Mouse (Mus musculus) large intestine, adult 2 months (tissue): ENCODE measurements around the gene Agap1. TPM values are rescaled to one million over a fixed set of nuclear protein-coding genes. Genes with fewer than 3 reads are reported as not detected.

Source experiments
- DNase-seq: peaks from one replicate; pipeline ENCODE4 v3.0.0-alpha.2; 2012; ENCODE audit warnings: low read depth, low spot score
- WGBS: fragments of 180-500 bp; shearing (Covaris S2); methylation state at CpG from one replicate; pipeline ENCODE4 v1.1.7; 2018; 5-methylcytosine and 5-hydroxymethylcytosine counted together
- polyA plus RNA-seq: library from polyadenylated mRNA; depleted of rRNA; stranded (reverse); fragments of >200 nt; gene quantifications from 2 replicates; pipeline ENCODE4 v1.2.3, GENCODE M21; 2012

Gene Agap1
- polyA plus RNA-seq, 1 experiment = 12.4 TPM

DNA sequence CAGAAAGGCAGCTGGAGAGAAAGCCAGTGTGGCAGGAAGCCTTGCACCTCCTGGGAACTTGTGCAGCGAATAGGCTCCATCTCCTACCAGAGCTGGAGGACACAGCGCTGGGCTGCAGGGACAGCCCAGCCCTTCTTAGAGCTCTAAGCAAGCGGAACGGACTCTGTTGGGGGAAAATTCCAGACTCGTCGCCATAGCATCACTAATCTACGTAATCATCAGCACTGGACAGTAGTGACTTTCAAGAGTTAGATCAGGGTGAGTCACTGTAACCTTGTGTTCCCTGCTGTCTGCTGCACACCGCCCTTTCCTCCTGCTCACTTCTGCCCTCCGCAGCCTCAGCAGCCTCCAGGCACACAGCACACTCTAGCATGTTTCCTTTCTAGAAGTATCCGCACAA is 234.3 kb downstream of the Agap1 start:
- WGBS = 86% methylated on average over 10 of the region's 10 CpGs

DNA sequence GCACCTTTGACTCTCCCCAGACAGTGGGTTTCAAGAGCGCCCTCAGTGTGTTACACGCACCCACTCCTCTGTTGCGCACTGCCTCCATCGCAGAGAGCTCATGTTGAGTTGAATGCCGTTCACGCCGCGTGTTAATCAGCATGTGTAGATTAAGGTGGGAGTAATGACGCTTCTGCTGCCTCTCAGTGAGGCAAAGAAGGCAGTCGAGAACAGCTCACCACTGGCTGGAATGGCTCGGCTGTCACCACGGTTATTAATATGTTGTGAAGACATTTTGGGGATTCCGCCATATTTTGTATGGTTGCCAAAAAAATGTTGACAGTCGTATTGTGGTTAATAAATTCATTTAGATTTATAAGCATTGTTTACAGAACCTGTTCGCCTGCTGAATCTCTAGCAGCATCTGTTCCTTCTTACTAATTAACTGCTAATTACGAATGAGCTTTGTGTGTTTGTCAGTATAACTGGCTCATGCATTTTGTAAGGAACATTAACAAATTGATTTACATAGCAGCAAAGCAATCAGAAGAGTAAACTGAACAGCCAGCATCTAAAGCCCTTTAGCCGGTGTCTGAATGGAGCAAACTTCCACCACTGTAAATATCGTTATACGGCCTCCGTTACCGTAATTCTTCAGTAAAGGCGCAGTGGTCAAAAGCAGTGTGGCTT is 235.1 kb downstream of the Agap1 start:
- DNase-seq = no peak
- 87% methylated on average over 22 of the region's 22 CpGs for WGBS

More for the DNA sequence above, 234.3 kb downstream of the Agap1 start:
- DNase-seq = no peak

DNA sequence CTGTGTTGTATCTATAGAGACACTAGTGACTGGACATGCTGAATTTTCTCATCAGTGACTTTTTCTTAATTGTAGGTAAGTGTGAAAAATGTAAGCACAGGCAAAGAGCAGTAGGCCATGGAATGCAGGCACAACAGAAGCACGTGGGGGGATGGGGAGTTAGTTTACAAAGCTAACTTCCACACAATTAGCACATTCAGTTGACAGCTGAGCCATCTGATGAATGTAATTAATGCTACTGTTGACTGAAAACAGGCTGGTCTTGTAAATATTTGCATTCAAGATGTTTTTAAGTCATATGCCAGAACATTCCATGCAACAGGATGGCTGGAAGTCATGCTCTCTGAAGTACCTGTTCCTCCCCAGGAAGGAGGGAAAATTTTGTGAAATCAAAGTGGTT is 236.5 kb downstream of the Agap1 start:
- WGBS = 46% methylated on average over 1 of the region's 1 CpGs
- DNase-seq = no peak

DNA sequence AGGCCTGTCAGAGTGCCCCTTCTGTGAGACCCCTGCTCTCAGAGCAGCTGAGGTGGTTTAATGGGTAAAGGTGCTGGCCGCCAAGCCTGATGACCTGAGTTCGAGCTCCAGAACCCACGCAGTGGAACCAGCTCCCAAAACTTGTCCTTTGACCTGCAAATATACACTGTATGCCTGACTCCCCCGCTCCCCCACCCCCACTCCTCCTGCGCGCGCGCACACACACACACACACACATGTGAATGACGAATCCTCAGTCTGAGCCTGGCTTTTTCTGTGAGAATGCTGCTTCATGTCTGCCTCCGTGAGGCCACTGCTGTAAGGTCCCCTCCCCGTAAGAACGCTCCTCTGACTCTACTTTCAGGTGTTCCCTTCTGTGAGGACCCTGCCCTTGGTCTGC is 237.8 kb downstream of the Agap1 start:
- WGBS = 93% methylated on average over 12 of the region's 12 CpGs
- no peak for DNase-seq

DNA sequence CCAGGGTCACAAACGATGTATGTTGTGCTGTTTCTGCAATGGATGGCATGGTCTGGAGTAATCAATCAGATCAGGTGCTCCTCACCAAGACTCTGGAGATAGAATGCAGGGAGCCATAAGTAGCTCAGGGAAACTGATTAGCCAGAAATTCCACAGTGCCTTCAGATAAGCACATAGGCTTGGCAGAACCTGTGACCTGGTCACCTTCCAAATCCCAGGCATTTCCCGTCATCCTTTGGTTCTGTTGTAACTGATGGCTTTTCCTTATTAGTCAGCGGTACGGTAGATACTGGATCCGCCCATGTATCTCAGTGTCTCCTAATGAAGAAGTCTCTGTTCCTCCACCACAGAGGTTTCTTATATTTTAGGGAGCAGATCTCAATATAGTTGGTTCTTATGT is 240.3 kb downstream of the Agap1 start:
- no peak for DNase-seq
- WGBS = 90% methylated on average over 5 of the region's 5 CpGs

DNA sequence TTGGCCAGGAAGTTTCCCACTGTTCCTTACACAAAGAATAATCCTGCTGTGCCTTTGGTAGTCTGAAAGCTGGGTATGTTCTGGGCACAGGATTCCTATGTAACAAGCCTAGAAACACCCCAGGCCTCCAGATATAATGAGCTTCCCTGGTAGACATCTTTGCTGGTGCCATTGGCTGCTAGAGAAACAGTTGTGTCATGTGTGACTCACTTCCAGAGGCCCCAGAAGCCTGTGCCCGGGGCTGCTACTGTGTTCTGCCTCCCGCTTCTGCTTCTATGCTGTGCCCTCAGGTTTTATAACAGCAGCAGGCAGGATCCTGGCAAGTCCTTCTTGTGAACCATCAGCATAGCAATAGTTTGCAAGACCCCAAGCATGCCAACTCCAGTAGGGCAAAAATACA is 242.6 kb downstream of the Agap1 start:
- DNase-seq = no peak
- 85% methylated on average over 2 of the region's 2 CpGs for WGBS

DNA sequence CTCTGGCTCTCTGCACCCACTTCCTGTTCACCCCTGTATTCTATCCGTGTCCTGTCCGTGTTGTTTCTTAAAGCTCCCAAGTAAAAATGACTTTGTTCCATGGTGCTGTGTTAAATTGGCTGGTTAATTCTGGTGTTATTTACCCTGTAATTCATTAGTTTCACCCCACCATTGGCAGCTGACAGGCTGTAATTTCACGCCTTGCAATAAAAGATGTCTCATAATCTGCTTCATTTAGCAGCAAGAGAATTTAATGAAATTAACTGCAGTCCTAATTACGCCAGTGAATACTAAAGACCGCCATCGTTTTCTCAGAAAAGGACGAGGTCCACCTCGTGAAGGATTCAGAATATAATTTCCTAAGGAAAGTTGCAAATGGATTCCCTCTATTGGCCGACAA is 245.6 kb downstream of the Agap1 start:
- no peak for DNase-seq
- WGBS = 88% methylated on average over 9 of the region's 9 CpGs

DNA sequence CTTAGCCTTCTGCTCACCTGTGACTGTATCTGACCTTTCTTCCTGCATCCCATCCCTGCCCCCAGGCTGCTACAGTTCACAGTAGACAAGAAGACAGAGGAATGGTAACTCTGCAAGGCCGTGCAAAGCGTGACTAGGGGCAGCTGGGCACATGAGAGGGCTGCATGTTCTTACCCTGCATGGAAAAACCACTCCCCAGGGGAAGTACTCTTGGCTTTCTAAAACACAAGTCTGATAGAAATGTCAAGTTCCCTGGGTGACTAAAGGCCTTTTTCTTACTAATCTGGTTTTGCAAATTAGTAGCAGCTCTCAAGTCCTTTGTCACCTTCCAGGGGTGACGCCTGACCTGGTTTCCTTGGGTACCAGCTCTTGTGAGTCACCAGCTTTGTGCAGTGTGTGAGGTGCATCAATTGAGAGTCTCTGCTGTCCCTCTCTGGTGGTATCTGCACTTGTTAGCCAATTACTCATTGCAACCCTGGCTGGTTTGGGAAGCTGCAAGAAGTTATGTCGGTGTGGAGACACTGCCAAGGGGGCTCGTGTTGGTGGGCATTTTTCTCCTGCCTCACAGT is 246.6 kb downstream of the Agap1 start:
- WGBS = 95% methylated on average over 5 of the region's 5 CpGs
- no peak for DNase-seq

DNA sequence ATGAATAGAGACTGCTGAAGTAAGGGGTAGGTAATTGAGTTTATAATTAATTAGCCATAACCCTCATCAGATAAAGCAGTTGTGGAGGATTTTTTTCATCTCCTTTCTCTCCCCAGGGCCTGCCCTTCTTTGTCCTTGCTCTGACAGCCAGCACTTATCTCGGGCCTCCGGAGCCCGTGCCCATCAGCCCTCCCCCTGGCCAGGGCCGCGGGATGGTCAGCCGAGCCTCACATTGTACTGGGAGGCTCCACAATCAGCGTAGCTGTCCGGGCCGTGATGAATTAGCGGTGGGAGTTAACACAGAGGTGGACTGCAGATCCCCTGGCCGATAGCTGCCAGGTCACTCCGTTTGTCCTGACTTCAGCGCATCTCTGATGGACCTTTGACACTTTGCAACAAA is 248.7 kb downstream of the Agap1 start:
- 70% methylated on average over 13 of the region's 13 CpGs for WGBS

DNA sequence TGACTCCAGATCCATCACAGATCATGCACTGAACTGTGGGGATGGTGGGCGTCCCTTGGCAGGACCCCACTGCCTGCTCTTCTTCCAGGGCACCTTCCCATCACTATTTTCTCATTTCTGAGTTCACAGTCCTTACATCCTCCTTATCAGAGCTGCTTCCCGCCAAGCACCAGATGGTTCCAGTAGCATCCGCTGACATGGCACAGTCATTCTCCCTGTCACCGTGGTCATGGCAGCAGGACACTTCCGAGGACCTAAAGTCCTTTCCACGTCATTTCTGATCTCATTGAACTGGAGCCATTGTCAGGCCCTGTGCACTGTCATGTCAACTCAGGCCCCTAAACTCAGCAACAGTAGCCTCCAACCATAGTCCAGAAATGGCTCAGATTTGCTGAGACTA is 251.1 kb downstream of the Agap1 start:
- 96% methylated on average over 6 of the region's 6 CpGs for WGBS
- no peak for DNase-seq

More for the DNA sequence above, 248.7 kb downstream of the Agap1 start:
- no peak for DNase-seq

DNA sequence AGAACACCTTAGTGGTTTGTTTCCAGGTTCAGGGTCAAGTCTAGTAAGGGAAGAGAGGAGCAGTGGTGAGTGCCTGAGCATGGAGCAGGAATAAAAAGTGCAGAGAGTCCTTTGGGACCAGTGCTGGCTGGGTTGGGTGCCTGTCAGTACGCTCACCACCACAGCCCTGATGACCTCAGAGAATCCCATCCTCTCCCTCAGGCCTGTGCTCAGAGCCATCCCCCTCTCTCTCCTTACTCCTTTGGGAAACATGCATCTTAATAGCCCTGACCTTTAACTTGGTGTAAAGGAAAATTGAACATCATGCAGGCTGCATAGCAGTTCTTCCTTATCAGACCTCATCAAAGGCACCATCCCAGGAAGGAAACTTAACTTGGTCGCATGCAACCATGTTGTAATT is 252.3 kb downstream of the Agap1 start:
- 86% methylated on average over 2 of the region's 2 CpGs for WGBS
- DNase-seq = no peak

DNA sequence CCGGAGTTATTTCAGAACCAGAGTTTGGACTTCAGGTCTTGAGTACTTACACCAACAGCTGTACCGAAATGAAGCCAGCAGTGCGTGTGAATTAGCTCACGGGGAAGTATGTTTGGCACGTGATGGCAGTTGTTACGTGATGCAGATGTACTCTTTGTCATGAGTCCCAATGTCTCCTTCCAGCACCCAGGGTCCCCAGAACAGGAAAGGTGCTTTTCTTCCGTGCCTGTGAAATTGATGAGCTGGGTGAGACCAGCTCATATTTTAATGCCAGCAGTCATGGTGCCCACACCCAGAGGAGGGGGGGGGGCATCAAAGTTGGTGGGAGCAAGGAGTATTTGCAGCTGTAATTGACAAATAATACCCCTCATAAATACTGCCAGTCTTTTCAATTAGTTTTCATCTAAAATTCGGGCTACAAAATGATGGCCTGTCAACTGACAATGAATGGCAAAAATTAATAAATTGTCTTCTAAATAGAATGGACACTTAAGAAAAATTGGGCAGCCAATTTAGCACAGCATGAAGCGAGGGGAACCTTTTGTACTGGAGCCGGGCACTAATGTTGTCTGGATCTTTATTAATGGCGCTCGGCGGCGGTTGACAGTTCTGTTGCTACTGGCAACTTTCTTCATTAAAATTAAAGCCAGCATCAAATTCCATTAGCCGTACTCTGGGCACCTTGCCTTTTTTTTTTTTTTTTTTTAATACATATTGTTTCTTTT is 253.3 kb downstream of the Agap1 start:
- 87% methylated on average over 15 of the region's 15 CpGs for WGBS
- no peak for DNase-seq

DNA sequence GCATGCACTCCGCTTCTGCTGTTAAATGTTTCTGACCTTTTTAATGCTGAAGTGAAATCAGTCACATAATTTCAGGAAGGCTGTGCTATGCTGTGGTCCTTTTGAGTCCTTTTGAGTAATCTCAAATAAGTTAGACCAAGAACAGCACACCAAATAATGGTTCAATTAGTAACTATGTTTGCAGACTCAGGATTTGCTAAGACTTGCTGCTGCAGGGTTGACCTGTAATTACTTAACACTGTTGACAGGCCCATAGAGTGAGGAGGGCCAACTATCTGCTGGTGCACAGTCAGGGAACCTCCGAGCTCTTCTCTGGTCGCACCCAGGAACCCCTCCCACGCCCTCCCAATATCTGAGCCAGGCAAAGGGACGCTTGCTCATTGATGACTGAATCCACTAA is 255.2 kb downstream of the Agap1 start:
- DNase-seq = no peak
- 90% methylated on average over 5 of the region's 5 CpGs for WGBS

DNA sequence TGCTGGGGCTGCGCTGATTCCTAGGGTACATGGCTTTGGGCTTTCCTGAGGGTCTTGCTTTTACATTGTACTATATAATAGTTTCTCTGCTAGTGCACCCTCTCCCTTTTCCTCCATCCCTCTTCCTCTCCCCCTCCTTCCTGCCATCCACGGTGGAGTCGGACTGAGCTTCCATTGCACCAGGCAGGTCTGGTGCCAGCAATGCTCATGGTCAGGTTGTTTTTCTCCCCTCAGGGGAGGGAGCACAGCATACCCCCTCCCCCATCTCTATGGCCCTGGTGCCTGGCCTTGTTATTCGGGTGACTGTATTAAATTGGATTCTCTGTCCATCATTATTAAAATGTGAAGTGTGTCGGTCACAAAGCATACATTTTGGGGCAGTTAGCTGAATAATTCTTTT is 259.1 kb downstream of the Agap1 start:
- WGBS = 82% methylated on average over 5 of the region's 5 CpGs

DNA sequence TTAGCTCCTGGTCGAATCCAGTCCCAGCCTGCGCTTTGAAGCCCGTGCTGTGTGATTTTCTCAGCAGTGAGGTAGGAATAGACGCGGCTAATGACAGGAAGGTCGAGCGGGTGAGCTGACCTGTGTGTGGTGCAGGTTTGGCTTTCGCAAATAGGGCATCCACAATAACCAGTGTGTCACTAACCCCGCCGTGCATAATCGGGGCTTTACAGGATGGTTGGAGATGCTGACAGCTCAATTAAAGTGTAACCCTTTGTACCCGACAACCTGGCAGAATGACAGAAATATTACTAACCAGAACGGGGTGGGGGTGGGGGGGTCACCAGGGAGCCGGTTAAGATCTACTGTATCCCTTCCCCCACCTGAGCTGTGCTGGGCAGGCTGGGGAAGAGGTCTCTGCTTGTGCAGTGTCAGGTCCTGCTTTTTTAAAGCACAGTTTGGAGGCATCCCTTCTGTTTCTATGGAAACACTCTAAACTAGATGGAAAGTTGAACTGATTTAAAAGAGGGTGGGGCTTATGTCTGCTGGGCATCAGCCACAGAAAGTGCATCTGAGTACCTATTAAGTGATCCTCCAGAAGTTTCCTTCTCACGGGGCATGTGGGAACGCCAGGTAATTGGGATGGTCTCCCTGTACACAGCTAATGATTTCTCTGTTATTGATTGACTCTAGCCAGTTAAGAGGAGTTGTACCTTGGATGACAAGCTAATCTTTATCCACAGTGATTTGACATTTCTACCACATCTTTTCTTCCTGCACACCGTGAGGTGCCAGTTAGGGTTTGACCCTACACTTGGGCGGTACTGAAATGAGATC is 259.8 kb downstream of the Agap1 start:
- no peak for DNase-seq
- 71% methylated on average over 18 of the region's 18 CpGs for WGBS

More for the DNA sequence above, 259.1 kb downstream of the Agap1 start:
- DNase-seq = no peak

DNA sequence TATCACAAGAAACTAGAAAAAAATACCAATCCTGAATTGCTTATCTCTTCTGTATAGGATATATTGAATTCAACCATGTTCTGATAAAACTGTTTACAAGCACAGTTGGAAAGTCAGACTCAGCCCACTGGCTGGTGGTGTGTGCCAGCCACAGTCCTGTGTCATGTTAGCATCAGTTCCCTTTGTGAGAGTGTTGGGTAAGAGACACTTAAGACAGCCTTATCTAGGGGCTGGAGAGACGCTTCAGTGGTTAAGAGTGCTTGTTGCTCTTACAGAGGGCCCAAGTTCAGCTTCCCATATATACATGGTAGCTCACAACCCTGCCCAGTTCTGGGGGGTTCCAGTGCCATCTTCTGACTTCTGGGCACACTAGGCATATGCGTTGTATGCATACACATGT is 261.6 kb downstream of the Agap1 start:
- 91% methylated on average over 2 of the region's 2 CpGs for WGBS
- no peak for DNase-seq

DNA sequence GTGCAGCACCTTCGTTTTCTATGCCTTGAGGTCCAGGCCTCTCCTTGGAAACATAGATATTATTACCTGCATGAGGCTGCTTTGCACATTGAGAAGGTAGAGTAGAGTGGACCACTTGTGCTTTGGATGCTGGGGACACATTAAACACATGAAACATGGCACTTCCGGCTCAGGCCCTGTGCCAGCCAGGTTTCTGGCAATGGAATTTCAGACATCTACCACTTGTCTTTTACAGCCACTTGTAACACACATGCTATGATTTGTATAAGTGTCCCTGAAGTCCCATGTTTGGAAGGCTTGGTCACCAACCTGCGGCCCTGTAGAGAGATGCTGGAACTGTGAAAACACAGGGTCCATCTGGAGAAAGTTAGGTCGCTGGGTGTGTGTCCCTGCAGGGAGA is 262.5 kb downstream of the Agap1 start:
- WGBS = 89% methylated on average over 4 of the region's 4 CpGs
- DNase-seq = no peak

DNA sequence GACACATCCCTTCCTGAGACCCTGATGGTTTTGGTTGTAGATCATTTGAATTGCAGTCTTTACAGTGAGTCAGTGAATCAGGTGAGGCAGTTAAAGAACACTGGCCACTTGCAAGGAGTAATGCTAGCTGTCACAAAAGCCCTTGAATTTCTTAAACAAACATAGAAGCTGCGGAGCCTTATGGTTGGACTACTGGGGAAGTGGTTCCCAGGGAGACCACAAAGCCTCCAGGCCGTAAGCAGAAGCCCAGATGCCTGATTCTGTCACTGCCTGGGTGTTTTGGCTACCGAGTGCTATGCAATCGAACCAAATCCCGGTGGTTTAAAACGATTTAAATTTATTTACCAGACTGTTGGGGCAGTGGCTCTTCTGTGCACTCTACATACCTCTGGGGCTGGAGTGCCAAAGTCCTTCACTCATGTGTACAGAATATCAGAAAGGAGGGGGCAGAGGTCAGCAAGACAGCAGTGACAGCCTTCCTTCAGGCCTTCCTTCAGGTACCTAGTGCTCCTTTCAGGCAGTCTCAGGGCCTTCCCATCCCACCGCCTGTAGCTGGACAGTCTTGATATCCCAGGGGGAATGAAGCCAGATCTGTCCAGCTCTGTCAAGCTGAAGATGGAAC is 264.3 kb downstream of the Agap1 start:
- DNase-seq = no peak

DNA sequence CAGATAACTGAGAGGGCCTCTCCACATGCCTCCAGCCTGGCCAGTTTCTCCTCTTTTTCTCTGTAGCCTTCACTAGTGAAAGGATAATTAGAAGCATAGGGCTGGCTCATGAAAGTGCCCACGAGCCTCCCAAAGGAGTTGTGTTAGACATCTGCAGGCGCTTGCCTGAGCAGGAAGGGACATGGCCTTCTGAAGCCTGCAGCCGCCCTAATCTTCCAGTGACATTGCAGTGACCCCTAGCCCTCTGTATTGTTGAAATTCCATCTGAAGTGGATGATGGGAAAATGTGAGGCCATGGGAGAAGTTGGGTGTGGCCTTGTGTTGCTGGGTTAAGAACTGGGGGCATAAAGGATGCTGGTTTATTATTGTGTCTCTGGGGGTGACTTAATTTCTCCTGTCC is 269.5 kb downstream of the Agap1 start:
- no peak for DNase-seq
- WGBS = 76% methylated on average over 3 of the region's 3 CpGs

More for the DNA sequence above, 264.3 kb downstream of the Agap1 start:
- WGBS = 48% methylated on average over 7 of the region's 7 CpGs

DNA sequence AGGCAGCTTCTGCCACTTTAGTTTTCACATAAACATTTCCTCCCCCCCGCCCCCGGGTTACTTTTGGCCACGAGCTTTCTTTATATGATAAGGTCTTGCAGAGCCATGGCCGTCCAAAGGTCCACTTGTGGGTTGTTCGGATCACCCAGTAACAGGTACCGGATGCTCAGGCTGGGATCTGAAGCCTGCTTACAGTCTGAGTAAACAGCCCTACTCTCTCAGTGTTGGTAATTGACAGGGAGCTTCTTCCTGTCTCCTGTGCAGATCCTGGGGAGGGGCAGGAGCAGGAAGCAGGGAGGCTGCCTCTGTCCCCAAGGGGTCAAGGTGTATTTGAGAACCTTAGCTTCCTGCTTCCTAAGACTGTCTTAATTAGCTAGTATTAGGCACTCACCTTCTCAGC is 269.9 kb downstream of the Agap1 start:
- no peak for DNase-seq
- 59% methylated on average over 6 of the region's 6 CpGs for WGBS
